Mouse (Mus musculus): Measurements from ENCODE around the gene Hist1h4f. TPM values are rescaled to one million over a fixed set of nuclear protein-coding genes. Genes with fewer than 3 reads are reported as not detected.

Hist1h4f gene
- polyA plus RNA-seq (2014; fragmentation: Illumina TruSeq; extraction: RNeasy Lipid Tissue Mini Kit (QIAGEN cat#74804); ENCODE audit: low read depth, low replicate concordance): not detected

DNA sequence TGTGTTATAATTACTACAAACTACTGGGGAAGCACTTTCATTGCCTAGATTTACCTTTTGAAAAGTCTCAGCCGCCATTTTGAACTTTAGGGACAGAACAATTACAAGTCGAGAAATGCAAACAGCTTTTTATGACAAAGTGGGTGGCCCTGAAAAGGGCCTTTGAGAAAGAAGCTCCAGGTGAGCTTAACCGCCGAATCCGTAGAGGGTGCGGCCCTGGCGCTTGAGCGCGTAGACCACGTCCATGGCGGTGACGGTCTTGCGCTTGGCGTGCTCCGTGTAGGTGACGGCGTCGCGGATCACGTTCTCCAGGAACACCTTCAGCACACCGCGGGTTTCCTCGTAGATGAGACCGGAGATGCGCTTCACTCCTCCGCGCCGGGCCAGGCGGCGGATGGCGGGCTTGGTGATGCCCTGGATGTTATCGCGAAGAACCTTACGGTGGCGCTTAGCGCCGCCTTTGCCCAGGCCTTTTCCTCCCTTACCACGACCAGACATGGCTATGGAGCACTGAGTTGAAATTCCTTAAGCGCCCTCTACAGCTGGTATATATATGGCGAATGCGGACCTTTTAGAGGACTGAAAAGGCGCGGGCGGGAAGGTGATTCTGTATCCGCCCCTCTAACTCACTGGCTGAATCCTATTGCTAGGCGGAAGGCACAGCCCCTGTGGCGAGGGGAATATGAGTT lies at the start of gene Hist1h4f:
Gene Hist1h4f (minus strand): TSS at position 503 of the 689 bp plus-strand sequence.

DNA sequence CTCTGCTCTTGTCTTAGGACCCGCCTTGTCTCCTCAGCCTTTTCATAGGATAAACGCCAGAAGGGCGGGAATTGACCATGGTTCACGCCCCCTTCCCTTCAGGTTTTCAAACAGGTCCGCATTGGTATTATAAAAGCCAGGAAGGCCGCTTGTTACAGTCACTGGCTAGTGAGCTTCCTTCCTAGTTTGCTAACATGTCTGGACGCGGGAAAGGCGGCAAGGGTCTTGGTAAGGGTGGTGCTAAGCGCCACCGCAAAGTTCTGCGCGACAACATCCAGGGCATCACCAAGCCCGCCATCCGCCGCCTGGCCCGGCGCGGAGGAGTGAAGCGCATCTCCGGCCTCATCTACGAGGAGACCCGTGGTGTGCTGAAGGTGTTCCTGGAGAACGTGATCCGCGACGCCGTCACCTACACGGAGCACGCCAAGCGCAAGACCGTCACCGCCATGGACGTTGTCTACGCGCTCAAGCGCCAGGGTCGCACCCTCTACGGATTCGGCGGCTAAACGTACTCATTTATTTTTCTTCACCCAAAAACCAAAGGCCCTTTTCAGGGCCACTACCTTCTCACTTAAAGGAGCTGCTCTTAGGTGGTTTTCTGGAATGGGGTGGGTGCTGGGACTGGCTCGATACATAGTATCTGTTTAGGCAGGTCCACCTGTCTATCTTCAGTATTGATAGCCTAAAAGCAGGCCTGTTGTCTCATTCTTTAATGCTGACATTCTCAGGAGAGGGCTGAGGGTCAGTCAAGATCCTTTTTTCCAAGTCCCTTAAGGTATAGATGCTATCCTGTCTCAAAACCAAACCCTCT lies 30.2 kb upstream of the Hist1h4f start, which contains the start of gene Hist1h4d:
Gene Hist1h4d (plus strand): TSS at position 191 of the 811 bp plus-strand sequence.

DNA sequence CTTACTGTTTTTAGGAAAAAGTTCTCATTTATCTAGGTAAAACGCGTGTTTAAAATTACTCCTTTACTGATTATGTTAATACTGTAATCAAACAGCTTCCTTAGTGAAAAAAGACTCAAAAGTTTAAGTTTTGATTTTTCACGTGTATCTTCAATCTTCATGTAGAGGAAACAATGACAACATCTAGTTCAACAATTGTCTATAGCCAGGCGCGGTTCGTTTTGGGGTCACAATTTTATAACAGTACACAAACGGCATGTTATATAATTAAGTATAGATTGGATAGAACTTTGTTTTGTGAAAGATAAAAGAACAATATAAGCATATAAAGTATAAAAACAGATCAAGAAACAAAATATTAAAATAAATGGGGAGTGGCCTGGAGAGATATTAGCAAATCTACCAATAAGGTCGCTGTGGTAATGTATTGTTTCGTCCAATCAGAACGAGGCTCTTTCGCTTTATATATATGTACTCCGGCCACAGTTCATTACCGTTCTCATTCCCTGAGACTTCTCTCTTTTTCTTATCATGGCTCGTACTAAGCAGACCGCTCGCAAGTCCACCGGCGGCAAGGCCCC lies 23.9 kb upstream of the Hist1h4f start, which contains the start of gene Hist1h3d:
Gene Hist1h3d (plus strand): TSS at position 493 of the 581 bp plus-strand sequence.

DNA sequence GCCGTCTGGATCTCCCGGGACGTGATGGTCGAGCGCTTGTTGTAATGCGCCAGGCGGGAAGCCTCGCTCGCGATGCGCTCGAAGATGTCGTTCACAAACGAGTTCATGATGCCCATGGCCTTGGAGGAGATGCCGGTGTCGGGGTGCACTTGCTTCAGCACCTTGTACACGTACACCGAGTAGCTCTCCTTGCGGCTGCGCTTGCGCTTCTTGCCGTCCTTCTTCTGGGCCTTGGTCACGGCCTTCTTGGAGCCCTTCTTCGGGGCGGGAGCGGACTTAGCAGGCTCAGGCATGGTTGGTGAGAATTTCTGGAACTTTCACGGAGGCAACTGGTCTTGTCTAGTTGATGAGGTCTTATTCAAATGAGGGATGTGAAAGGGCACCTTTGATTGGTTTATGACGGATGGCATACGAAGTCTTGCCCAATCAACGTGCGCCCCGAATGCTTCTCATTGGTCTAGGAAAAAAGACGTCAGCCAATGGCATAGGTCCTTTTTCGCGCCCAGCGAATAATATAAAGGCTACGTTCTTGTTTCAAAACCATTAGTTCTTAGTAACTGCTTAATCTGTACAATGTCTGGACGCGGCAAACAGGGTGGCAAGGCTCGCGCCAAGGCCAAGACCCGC lies 22.6 kb upstream of the Hist1h4f start, which contains the start of the genes Hist1h2bf and Hist1h2ad:
Gene Hist1h2bf (minus strand): TSS at position 299 of the 627 bp plus-strand sequence.
Gene Hist1h2ad (plus strand): TSS at position 484 of the 627 bp plus-strand sequence.

DNA sequence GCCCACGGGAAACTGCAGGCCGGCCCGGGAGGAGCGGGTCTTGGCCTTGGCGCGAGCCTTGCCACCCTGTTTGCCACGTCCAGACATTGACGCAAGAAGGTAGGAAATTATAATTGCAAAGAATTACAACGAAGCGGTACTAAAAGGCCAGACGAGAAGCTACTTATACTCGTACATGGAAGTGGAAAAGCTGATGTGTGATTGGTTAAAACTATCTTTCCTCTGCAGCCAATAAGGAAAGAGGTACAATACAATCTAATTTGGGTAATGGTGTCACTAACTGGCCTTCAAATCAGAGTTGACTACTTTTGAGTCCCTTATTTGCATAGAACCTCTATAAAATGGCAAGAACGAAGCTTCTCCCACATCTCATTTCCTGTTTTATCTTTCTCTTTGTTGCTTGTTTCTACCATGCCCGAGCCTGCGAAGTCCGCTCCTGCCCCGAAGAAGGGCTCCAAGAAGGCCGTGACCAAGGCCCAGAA lies 19.6 kb upstream of the Hist1h4f start, which contains the start of the genes Hist1h2ae and Hist1h2bg:
Gene Hist1h2ae (minus strand): TSS at position 199 of the 482 bp plus-strand sequence.
Gene Hist1h2bg (plus strand): TSS at position 375 of the 482 bp plus-strand sequence.

DNA sequence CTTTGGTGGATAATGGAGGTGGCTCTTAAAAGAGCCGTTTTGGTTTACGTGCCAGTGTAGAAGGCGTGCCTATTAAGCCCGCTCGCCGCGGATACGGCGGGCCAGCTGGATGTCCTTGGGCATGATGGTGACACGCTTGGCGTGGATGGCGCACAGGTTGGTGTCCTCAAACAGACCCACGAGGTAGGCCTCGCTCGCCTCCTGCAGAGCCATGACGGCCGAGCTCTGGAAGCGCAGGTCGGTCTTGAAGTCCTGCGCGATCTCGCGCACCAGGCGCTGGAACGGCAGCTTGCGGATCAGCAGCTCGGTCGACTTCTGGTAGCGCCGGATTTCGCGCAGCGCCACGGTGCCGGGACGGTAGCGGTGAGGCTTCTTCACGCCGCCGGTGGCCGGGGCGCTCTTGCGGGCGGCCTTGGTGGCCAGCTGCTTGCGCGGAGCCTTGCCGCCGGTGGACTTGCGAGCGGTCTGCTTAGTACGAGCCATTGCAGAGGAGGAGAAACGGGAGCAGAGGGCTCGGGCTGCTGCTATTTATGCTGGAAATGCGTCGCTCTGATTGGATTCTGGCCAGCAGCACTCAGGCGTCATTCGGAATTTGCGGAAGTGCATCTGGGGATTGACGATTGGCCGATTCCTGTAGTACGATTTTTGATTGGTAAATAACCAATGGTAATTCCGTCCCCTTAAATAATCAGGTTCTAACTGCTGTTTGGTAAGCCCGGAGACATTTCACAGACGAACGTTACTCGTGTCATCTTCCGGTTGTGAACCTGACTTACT lies 10.6 kb upstream of the Hist1h4f start, which contains the start of gene Hist1h3e:
Gene Hist1h3e (minus strand): TSS at position 487 of the 777 bp plus-strand sequence.

DNA sequence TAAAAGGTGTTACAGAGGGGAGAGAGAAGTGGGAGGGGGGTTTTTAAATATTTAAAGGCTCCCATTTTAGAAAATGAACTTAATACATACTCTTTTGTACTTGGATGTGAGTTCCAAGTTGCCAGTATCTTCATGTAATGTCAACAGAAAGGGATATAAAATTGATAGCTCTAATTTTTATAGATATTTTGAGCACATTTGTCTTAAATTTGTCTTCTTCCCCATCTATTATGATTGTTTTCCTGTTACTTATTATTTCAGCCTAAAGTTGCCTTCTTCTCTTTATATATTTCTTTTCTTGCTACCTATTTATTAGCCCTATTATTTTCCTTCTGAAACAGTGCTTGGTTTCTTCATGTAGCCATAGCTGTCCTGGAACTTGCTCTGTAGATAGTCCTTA lies 1.5 kb upstream of the Hist1h4f start, which contains the start of gene Hist1h1d:
Gene Hist1h1d (plus strand): TSS at position 301 of the 400 bp plus-strand sequence.

DNA sequence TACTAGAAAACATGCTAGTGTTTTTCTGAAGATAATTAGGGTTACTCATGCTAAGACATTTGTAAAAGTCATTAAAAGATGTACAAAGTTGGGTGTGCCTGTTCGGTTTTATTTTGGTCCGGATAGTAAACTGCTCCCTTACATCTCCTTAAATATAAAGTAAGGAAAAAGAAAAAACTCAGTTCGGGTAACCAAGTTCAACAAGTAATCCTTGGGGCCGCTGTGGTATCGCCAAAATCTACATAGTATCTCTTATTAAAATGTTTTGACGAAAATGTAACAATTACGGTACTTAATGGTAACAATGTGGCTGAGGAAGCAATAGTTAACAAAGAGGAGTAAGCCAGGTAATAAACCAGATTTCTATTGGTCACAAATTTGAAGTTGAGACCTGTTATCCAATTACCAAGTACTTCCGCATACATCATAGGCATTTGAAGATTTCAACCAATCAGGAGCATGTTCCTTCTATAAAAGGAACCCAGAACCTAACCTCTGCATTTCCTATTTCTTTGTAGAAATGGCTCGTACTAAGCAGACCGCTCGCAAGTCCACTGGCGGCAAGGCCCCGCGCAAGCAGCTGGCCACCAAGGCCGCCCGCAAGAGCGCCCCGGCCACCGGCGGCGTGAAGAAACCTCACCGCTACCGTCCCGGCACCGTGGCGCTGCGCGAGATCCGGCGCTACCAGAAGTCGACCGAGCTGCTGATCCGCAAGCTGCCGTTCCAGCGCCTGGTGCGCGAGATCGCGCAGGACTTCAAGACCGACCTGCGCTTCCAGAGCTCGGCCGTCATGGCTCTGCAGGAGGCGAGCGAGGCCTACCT lies 7.3 kb downstream of the Hist1h4f start, which contains the start of gene Hist1h3f:
Gene Hist1h3f (plus strand): TSS at position 88 of the 822 bp plus-strand sequence.

DNA sequence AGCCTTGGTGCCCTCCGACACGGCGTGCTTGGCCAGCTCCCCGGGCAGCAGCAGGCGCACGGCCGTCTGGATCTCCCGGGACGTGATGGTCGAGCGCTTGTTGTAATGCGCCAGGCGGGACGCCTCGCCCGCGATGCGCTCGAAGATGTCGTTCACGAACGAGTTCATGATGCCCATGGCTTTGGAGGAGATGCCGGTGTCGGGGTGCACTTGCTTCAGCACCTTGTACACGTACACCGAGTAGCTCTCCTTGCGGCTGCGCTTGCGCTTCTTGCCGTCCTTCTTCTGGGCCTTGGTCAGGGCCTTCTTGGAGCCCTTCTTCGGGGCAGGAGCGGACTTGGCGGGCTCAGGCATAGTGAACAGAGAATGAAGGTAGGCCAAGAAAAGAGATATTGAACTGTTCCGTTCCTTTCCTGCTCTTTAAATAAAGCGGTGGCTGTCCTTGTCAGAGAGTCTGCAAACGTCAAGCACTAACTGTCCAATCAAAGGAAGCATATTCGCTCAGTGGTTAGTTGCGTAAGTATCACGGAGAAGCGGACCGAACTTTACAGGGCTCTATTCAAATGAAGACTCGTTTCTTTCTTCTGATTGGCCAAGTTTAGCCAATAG lies 8.3 kb downstream of the Hist1h4f start, which contains the start of gene Hist1h2bh:
Gene Hist1h2bh (minus strand): TSS at position 394 of the 609 bp plus-strand sequence.

DNA sequence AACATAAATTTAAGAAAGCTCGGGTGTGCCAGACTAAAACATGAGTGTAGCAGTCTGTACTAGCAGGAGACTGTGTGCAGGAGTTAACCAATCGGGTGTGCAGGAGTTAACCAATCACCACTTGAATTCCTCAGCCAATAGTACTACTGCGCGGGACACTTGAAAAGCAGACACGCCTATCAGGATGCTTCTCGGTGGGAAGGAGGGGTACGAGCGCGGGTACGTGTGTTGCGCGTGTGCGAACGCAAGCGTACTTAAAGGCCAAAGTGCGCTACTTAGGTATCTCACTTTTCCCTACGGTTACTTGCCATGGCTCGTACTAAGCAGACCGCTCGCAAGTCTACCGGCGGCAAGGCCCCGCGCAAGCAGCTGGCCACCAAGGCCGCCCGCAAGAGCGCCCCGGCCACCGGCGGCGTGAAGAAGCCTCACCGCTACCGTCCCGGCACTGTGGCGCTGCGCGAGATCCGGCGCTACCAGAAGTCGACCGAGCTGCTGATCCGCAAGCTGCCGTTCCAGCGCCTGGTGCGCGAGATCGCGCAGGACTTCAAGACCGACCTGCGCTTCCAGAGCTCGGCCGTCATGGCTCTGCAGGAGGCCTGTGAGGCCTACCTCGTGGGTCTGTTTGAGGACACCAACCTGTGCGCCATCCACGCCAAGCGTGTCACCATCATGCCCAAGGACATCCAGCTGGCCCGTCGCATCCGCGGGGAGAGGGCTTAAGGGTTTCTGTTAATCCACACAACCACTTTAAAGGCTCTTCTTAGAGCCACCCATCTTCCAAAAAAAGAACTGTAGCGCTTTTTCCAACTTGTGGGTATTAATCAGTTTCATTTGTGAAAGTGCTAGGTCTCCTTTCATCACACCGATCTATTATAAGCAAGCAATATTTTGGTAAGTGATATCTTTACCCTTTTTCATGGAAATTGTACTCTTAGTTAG lies 16.0 kb downstream of the Hist1h4f start, which contains the start of gene Hist1h3g:
Gene Hist1h3g (plus strand): TSS at position 286 of the 939 bp plus-strand sequence.

DNA sequence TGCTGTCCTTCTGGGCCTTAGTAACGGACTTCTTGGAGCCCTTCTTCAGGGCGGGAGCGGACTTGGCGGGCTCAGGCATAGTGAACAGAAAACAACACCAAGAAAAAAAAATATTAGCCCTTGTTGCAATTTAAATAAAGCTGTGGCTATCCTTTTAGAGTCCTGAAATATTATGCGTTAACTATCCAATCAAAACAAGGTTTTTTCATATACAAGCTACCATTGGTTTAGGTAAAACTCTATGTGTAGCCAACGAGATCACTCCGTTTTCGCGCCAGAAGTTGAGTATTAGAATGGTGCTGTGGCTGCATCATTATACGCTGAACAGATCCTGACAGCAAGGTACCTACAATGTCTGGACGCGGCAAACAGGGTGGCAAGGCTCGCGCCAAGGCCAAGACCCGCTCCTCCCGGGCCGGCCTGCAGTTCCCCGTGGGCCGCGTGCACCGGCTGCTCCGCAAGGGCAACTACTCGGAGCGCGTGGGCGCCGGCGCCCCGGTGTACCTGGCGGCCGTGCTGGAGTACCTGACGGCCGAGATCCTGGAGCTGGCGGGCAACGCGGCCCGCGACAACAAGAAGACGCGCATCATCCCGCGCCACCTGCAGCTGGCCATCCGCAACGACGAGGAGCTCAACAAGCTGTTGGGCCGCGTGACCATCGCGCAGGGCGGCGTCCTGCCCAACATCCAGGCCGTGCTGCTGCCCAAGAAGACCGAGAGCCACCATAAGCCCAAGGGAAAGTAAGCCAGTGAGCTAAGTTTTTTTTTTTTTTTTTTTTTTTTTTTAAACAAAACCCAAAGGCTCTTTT lies 17.7 kb downstream of the Hist1h4f start, which contains the start of gene Hist1h2af:
Gene Hist1h2af (plus strand): TSS at position 347 of the 808 bp plus-strand sequence.

DNA sequence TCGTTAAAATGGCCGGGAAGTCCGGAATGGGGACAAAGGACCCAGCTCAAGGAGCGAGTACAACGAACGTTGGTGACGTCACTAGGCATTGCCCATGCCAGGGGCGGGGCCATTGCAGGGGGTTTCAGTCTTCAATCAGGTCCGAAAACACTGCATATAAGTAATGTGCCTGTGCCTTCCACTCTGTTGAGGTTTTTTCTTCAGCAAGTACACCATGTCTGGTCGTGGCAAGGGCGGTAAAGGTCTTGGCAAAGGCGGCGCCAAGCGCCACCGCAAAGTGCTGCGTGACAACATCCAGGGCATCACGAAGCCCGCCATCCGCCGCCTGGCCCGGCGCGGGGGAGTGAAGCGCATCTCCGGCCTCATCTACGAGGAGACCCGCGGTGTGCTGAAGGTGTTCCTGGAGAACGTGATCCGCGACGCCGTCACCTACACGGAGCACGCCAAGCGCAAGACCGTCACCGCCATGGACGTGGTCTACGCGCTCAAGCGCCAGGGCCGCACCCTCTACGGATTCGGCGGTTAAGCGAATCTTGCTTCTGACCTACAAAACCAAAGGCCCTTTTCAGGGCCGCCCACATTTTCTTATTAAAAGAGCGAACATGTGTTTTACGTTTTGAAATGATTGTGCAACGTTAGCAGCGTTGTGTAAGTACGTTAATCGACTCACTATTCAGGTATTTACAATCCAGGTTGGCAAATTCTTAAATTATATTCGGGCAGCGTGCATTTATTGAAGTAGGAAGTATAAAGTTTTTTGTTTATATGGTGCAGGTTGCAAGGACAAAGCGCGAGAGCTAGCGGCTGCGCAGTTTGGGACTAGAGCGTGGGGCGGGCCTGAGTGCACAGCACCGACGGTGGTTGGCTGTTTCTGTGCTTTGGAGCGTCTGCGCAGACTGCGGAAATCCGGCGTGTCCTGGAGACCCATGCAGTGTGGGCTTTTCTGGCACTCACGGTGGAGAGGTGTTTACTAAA lies 20.3 kb downstream of the Hist1h4f start, which contains the start of gene Hist1h4h:
Gene Hist1h4h (plus strand): TSS at position 150 of the 975 bp plus-strand sequence.

